Mouse (Mus musculus) embryonic fibroblast, embryonic 13.5 days (primary cell): Measurements from ENCODE around the gene BC049352.

Source experiments
- CTCF ChIP-seq: IDR thresholded peaks from 2 replicates; pipeline ENCODE4 v1.5.1; 2011; ENCODE audit warnings: mild to moderate bottlenecking, control low read depth, low read length, moderate library complexity, borderline replicate concordance; ENCODE audit not compliant: insufficient read depth
- POLR2A ChIP-seq: IDR thresholded peaks from 2 replicates; pipeline ENCODE4 v1.6.1; 2011; ENCODE audit warnings: low read depth, mild to moderate bottlenecking, control low read depth, low read length, moderate library complexity

DNA sequence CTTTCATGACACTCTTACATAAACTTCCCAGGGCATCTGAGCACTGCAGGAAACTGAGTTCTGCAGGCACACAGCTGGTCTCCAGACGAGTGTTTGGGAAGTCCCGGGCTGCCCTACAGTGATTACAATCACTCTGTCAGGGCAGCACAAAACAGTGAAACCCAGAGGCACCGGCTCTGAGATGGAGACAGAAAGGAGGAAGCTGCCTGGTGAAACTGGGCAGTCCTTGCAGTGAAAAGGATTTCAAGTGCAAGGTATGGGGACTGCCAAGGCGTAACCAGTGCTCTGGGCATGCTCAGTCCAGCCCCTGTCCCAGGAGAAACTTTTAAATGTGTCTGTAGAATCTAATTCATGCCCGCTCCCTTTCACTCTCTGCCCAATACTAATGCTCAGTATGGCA lies 90.4 kb downstream of the BC049352 start:
- TF ChIP-seq CTCF, result no peak
- TF ChIP-seq POLR2A, result no peak
